Mouse (Mus musculus) liver, postnatal 0 days (tissue): ENCODE measurements around the gene Emd.

Source experiments
- CTCF ChIP-seq: sonication (generic); IDR thresholded peaks from 2 replicates; pipeline ENCODE4 v1.5.1; 2016; ENCODE audit warnings: antibody characterized with exemption, low read depth
- EP300 ChIP-seq: IDR thresholded peaks from 2 replicates; pipeline ENCODE4 v1.6.1; 2016; ENCODE audit warnings: antibody characterized with exemption, low read depth, mild to moderate bottlenecking

- TF ChIP-seq CTCF (no peak), EP300 (no peak)
Measured at GRCm38 (mm10) chrX:74269736-74270061, 15.2 kb downstream of the Emd start.
